Mouse (Mus musculus): ENCODE measurements around the gene Olfr1157. TPM values are rescaled to one million over a fixed set of nuclear protein-coding genes. Genes with fewer than 3 reads are reported as not detected.

Olfr1157 gene
- not detected in 2 replicates for polyA plus RNA-seq (2015; fragmentation: Nextera tagmentation; extraction: Ambion mirVana)

GRCm38 (mm10) chr2:87968199-87968598 is at the start of gene Olfr1157:
Gene Olfr1157 (minus strand): TSS chr2:87968299.
- H3K27ac ChIP-seq, result no peak within 1 kb of the TSS
- 0 out of 2 replicates have a peak, but pooled peaks cover 4% of the 10 kb centered on the region for H3K9me3 ChIP-seq (replicated peaks)
- ATAC-seq (ENCODE audit: low read depth) (no peak), DNase-seq (no peak)
- H3K4me2 ChIP-seq, result no peak within 1 kb of the TSS
- H3K4me3 ChIP-seq (replicated peaks), result no peak within 1 kb of the TSS
- WGBS (ENCODE audit: insufficient replicate concordance), result 84% methylated on average over 4 of the region's 4 CpGs
- H3K9ac ChIP-seq, result no peak within 1 kb of the TSS
- H3K4me1 ChIP-seq (replicated peaks), result no peaks in the 10 kb centered on the region
- H3K27me3 ChIP-seq, result no peaks in the 10 kb centered on the region
- no peaks in the 10 kb centered on the region for H3K36me3 ChIP-seq

- Histone ChIP-seq H3K27me3 (no peaks in the 10 kb centered on the region), H3K4me3 (replicated peaks) (no peak within 1 kb of the TSS), H3K9me3 (replicated peaks) (no peaks in the 10 kb centered on the region), H3K36me3 (no peaks in the 10 kb centered on the region), H3K4me1 (replicated peaks) (no peaks in the 10 kb centered on the region), H3K9ac (no peak within 1 kb of the TSS), H3K4me2 (no peak within 1 kb of the TSS), H3K27ac (no peak within 1 kb of the TSS)
- ATAC-seq (ENCODE audit: low read depth), result 0 out of 2 replicates have a peak, but pooled peaks have one; percentile 53
- no peak for DNase-seq
These were observed 39.6 kb upstream of the Olfr1157 start, which contains the start of gene Olfr1160 for GRCm38 (mm10) chr2:88007515-88008318. Gene Olfr1160 (minus strand): TSS chr2:88008268.

- DNase-seq, result no peak
- Histone ChIP-seq H3K27me3 (no peaks in the 10 kb centered on the region), H3K27ac (no peak within 1 kb of the TSS), H3K4me3 (replicated peaks) (no peak within 1 kb of the TSS), H3K36me3 (no peaks in the 10 kb centered on the region), H3K4me2 (no peak within 1 kb of the TSS), H3K4me1 (replicated peaks) (no peaks in the 10 kb centered on the region), H3K9me3 (replicated peaks) (no peaks in the 10 kb centered on the region), H3K9ac (no peak within 1 kb of the TSS)
- ATAC-seq (ENCODE audit: low read depth), result no peak
These were observed 21.7 kb upstream of the Olfr1157 start, which contains the start of gene Olfr1158 for GRCm38 (mm10) chr2:87989813-87990212. Gene Olfr1158 (plus strand): TSS chr2:87990113.

- Histone ChIP-seq H3K9me3 (replicated peaks) (no peaks in the 10 kb centered on the region), H3K27me3 (no peaks in the 10 kb centered on the region), H3K4me2 (no peak within 1 kb of the TSS), H3K4me1 (replicated peaks) (no peaks in the 10 kb centered on the region), H3K9ac (no peak within 1 kb of the TSS), H3K4me3 (replicated peaks) (no peak within 1 kb of the TSS), H3K27ac (no peak within 1 kb of the TSS), H3K36me3 (no peaks in the 10 kb centered on the region)
- ATAC-seq (ENCODE audit: low read depth) (no peak), DNase-seq (no peak)
- 36% methylated on average over 3 of the region's 3 CpGs for WGBS (ENCODE audit: insufficient replicate concordance)
These were observed 6.5 kb upstream of the Olfr1157 start, which contains the start of gene Olfr74 for GRCm38 (mm10) chr2:87974563-87974962. Gene Olfr74 (minus strand): TSS chr2:87974663.

GRCm38 (mm10) chr2:87953000-87953399 is 15.1 kb downstream of the Olfr1157 start, which contains the start of gene Olfr1156:
Gene Olfr1156 (minus strand): TSS chr2:87953100.
- H3K4me3 ChIP-seq (replicated peaks), result no peak within 1 kb of the TSS
- no peak within 1 kb of the TSS for H3K9ac ChIP-seq
- no peak for DNase-seq
- H3K36me3 ChIP-seq, result no peaks in the 10 kb centered on the region
- no peak within 1 kb of the TSS for H3K27ac ChIP-seq
- H3K4me1 ChIP-seq (replicated peaks), result no peaks in the 10 kb centered on the region
- H3K9me3 ChIP-seq (replicated peaks), result no peaks in the 10 kb centered on the region
- no peaks in the 10 kb centered on the region for H3K27me3 ChIP-seq
- H3K4me2 ChIP-seq, result no peak within 1 kb of the TSS
- no peak for ATAC-seq (ENCODE audit: low read depth)

- H3K27me3 ChIP-seq, result no peaks in the 10 kb centered on the region
- DNase-seq, result no peak
- 97% methylated on average over 1 of the region's 1 CpGs for WGBS (ENCODE audit: insufficient replicate concordance)
- no peak within 1 kb of the TSS for H3K27ac ChIP-seq
- H3K4me3 ChIP-seq (replicated peaks), result no peak within 1 kb of the TSS
- H3K36me3 ChIP-seq, result no peaks in the 10 kb centered on the region
- no peaks in the 10 kb centered on the region for H3K9me3 ChIP-seq (replicated peaks)
- no peak within 1 kb of the TSS for H3K4me2 ChIP-seq
- no peaks in the 10 kb centered on the region for H3K4me1 ChIP-seq (replicated peaks)
- no peak for ATAC-seq (ENCODE audit: low read depth)
- no peak within 1 kb of the TSS for H3K9ac ChIP-seq
These were observed 23.1 kb downstream of the Olfr1157 start, which contains the start of gene Olfr1155 for GRCm38 (mm10) chr2:87945037-87945436. Gene Olfr1155 (minus strand): TSS chr2:87945137.

Other genes with a start within 250 kb of the Olfr1157 start
- not detected in 2 replicates for gene Olfr1138, start 228.3 kb downstream of the Olfr1157 start, polyA plus RNA-seq (2015; fragmentation: Nextera tagmentation; extraction: Ambion mirVana)
- gene Olfr1140, start 224.5 kb downstream of the Olfr1157 start, polyA plus RNA-seq (2015; fragmentation: Nextera tagmentation; extraction: Ambion mirVana), result not detected in 2 replicates
- gene Olfr1141, start 214.3 kb downstream of the Olfr1157 start, polyA plus RNA-seq (2015; fragmentation: Nextera tagmentation; extraction: Ambion mirVana), result not detected in 2 replicates
- not detected in 2 replicates for gene Olfr152, start 188.8 kb downstream of the Olfr1157 start, polyA plus RNA-seq (2015; fragmentation: Nextera tagmentation; extraction: Ambion mirVana)
- not detected in 2 replicates for gene Olfr1143, start 167.7 kb downstream of the Olfr1157 start, polyA plus RNA-seq (2015; fragmentation: Nextera tagmentation; extraction: Ambion mirVana)
- not detected in 2 replicates for gene Olfr1145, start 158.5 kb downstream of the Olfr1157 start, polyA plus RNA-seq (2015; fragmentation: Nextera tagmentation; extraction: Ambion mirVana)
- gene Olfr1148, start 137.8 kb downstream of the Olfr1157 start, polyA plus RNA-seq (2015; fragmentation: Nextera tagmentation; extraction: Ambion mirVana), result not detected in 2 replicates
- gene Olfr1150-ps1, start 124.3 kb downstream of the Olfr1157 start, polyA plus RNA-seq (2015; fragmentation: Nextera tagmentation; extraction: Ambion mirVana), result not detected in 2 replicates
- gene Olfr1151, start 112.4 kb downstream of the Olfr1157 start, polyA plus RNA-seq (2015; fragmentation: Nextera tagmentation; extraction: Ambion mirVana), result not detected in 2 replicates
- gene Olfr1152, start 101.8 kb downstream of the Olfr1157 start, polyA plus RNA-seq (2015; fragmentation: Nextera tagmentation; extraction: Ambion mirVana), result not detected in 2 replicates
- gene Olfr1153, start 73.3 kb downstream of the Olfr1157 start, polyA plus RNA-seq (2015; fragmentation: Nextera tagmentation; extraction: Ambion mirVana), result not detected in 2 replicates
- not detected in 2 replicates for gene Olfr1154, start 63.1 kb downstream of the Olfr1157 start, polyA plus RNA-seq (2015; fragmentation: Nextera tagmentation; extraction: Ambion mirVana)
- gene Olfr1155, start 23.2 kb downstream of the Olfr1157 start, polyA plus RNA-seq (2015; fragmentation: Nextera tagmentation; extraction: Ambion mirVana), result not detected in 2 replicates
- not detected in 2 replicates for gene Olfr1156, start 15.2 kb downstream of the Olfr1157 start, polyA plus RNA-seq (2015; fragmentation: Nextera tagmentation; extraction: Ambion mirVana)
- gene Olfr74, start 6.4 kb upstream of the Olfr1157 start, polyA plus RNA-seq (2015; fragmentation: Nextera tagmentation; extraction: Ambion mirVana), result not detected in 2 replicates
- gene Olfr1158, start 21.8 kb upstream of the Olfr1157 start, polyA plus RNA-seq (2015; fragmentation: Nextera tagmentation; extraction: Ambion mirVana), result not detected in 2 replicates
- gene Olfr1160, start 40.0 kb upstream of the Olfr1157 start, polyA plus RNA-seq (2015; fragmentation: Nextera tagmentation; extraction: Ambion mirVana), result not detected in 2 replicates
- gene Olfr1161, start 54.5 kb upstream of the Olfr1157 start, polyA plus RNA-seq (2015; fragmentation: Nextera tagmentation; extraction: Ambion mirVana), result not detected in 2 replicates
- gene Olfr73, start 69.4 kb upstream of the Olfr1157 start, polyA plus RNA-seq (2015; fragmentation: Nextera tagmentation; extraction: Ambion mirVana), result not detected in 2 replicates
- gene Olfr1162, start 82.8 kb upstream of the Olfr1157 start, polyA plus RNA-seq (2015; fragmentation: Nextera tagmentation; extraction: Ambion mirVana), result not detected in 2 replicates
- gene Olfr1163, start 103.5 kb upstream of the Olfr1157 start, polyA plus RNA-seq (2015; fragmentation: Nextera tagmentation; extraction: Ambion mirVana), result not detected in 2 replicates
- gene Olfr1164, start 125.7 kb upstream of the Olfr1157 start, polyA plus RNA-seq (2015; fragmentation: Nextera tagmentation; extraction: Ambion mirVana), result not detected in 2 replicates
- gene Olfr1166, start 160.0 kb upstream of the Olfr1157 start, polyA plus RNA-seq (2015; fragmentation: Nextera tagmentation; extraction: Ambion mirVana), result not detected in 2 replicates
- gene Olfr1167, start 186.9 kb upstream of the Olfr1157 start, polyA plus RNA-seq (2015; fragmentation: Nextera tagmentation; extraction: Ambion mirVana), result not detected in 2 replicates
- gene Olfr1168, start 213.6 kb upstream of the Olfr1157 start, polyA plus RNA-seq (2015; fragmentation: Nextera tagmentation; extraction: Ambion mirVana), result not detected in 2 replicates